Mouse (Mus musculus): ENCODE data around the gene Sat2.
A peak's percentile ranks its signal among the peaks of the same experiment; 100 is the strongest.

GRCm38 (mm10) chr11:69666665-69667005 is 44.8 kb downstream of the Sat2 start:
- TF ChIP-seq USF1 (IDR thresholded peaks at IDR 0.05; ENCODE audit: low read depth, low read length) = no peak
- TF ChIP-seq POLR2A (IDR thresholded peaks at IDR 0.05; ENCODE audit: low read depth, low read length) = no peak
- no peak for TF ChIP-seq CTCF (conservative IDR thresholded peaks at IDR 0.05 in 1 of 2, IDR thresholded peaks at IDR 0.05 in 1 of 2; ENCODE audit: low read depth in 2 of 2, low read length in 2 of 2)
- TF ChIP-seq GABPA (IDR thresholded peaks at IDR 0.05; ENCODE audit: insufficient replicate concordance, low read depth, low read length) = no peak
- peak; percentile 3; the same call in 1 of the 2 replicates for TF ChIP-seq CHD1 (IDR thresholded peaks at IDR 0.05; ENCODE audit: low read depth, low read length)
- TF ChIP-seq MXI1 (IDR thresholded peaks at IDR 0.05; ENCODE audit: low read depth, low read length) = no peak
- no peak for TF ChIP-seq UBTF (IDR thresholded peaks at IDR 0.05; ENCODE audit: low read depth, low read length)
- no peak for TF ChIP-seq RAD21 (IDR thresholded peaks at IDR 0.05; ENCODE audit: low read depth, low read length)
- no peak for TF ChIP-seq SIN3A (IDR thresholded peaks at IDR 0.05; ENCODE audit: low read length)

All from CH12.LX (cell line).